Mouse (Mus musculus): ENCODE results near the gene Clec2d. TPM values are rescaled to one million over a fixed set of nuclear protein-coding genes. Genes with fewer than 3 reads are reported as not detected.

The Clec2d gene
- polyA plus RNA-seq, 1 experiment from 2014 or later: 0.14 TPM

Small RNAs within 50 kb of the gene (microRNA-seq; reads per million reads assigned to microRNA genes)
- not detected for gene Gm27514

Other genes with a start within 250 kb of the Clec2d start
- gene Clec2g, start 246.2 kb upstream of the Clec2d start, polyA plus RNA-seq (2016; fragmentation: Nextera tagmentation; extraction: Ambion mirVana): not detected in 2 replicates
- gene Klrb1f, start 134.7 kb upstream of the Clec2d start, polyA plus RNA-seq (2016; fragmentation: Nextera tagmentation; extraction: Ambion mirVana): not detected in 2 replicates
- gene Clec2e, start 79.7 kb upstream of the Clec2d start, polyA plus RNA-seq (2016; fragmentation: Nextera tagmentation; extraction: Ambion mirVana): not detected in 2 replicates
- gene Cd69, start 94.8 kb downstream of the Clec2d start, polyA plus RNA-seq (2016; fragmentation: Nextera tagmentation; extraction: Ambion mirVana): not detected in 2 replicates
- gene 4922502D21Rik, start 151.2 kb downstream of the Clec2d start, polyA plus RNA-seq (2016; fragmentation: Nextera tagmentation; extraction: Ambion mirVana): not detected in 2 replicates
- 0.31 and 0.78 TPM in 2 replicates for gene Clec12a, start 162.1 kb downstream of the Clec2d start, polyA plus RNA-seq (2016; fragmentation: Nextera tagmentation; extraction: Ambion mirVana)
- gene Clec12b, start 205.3 kb downstream of the Clec2d start, polyA plus RNA-seq (2016; fragmentation: Nextera tagmentation; extraction: Ambion mirVana): 0.33 and 0.64 TPM in 2 replicates
- 6.6 and 7.4 TPM in 2 replicates for gene Clec1b, start 216.7 kb downstream of the Clec2d start, polyA plus RNA-seq (2016; fragmentation: Nextera tagmentation; extraction: Ambion mirVana)
- gene Clec9a, start 228.2 kb downstream of the Clec2d start, polyA plus RNA-seq (2016; fragmentation: Nextera tagmentation; extraction: Ambion mirVana): 0.10 and 0.27 TPM in 2 replicates

Data from heart, embryonic 12.5 days (tissue).